Mouse (Mus musculus) liver, embryonic 14.5 days (tissue): Measurements from ENCODE around the gene Qars.

Experiments used
- CTCF ChIP-seq: IDR thresholded peaks from 2 replicates; pipeline ENCODE4 v1.5.1; 2016; ENCODE audit warnings: antibody characterized with exemption, low read depth, control low read depth
- EP300 ChIP-seq: IDR thresholded peaks from 2 replicates; pipeline ENCODE4 v1.6.1; 2016; ENCODE audit warnings: antibody characterized with exemption, low read depth

DNA sequence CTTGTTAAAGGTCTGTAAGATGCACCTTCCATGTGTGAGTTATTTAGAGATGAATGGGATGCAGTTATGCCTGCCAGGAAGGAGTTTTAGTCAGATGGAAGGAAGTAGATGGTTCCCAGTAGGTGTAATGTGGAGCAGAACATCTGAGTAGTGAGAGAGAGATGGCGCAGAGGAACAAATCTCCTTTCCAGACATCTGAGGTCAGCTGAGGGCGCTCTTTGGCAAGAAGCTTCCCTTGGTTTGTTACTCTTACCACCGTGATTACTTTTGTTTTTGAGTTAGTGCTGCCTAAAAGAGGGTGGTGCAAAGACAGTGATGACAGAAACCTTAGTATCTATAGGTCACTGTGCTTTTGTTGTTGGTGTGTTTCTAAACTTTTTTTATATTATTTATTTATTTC, 17.9 kb downstream of the Qars start:
- no peak for TF ChIP-seq CTCF
- TF ChIP-seq EP300: no peak
